Mouse (Mus musculus) olfactory bulb, adult 2 months (tissue): Measurements from ENCODE around the gene Sgk2. TPM values are rescaled to one million over a fixed set of nuclear protein-coding genes. Genes with fewer than 3 reads are reported as not detected.

Experiments used
- H3K27ac ChIP-seq: fragments of 200-500 bp; 2 replicates; pipeline ENCODE4 v1.5.1; 2012; ENCODE audit warnings: low read depth, low read length; ENCODE audit not compliant: insufficient read depth
- H3K4me1 ChIP-seq: fragments of 200-500 bp; 2 replicates; pipeline ENCODE4 v1.6.1; 2012; ENCODE audit warnings: low read length; ENCODE audit not compliant: control insufficient read depth, insufficient read depth
- H3K4me3 ChIP-seq: fragments of 200-500 bp; 2 replicates; pipeline ENCODE4 v1.5.1; 2012; ENCODE audit warnings: mild to moderate bottlenecking, low read depth, low read length, moderate library complexity; ENCODE audit not compliant: insufficient read depth
- CTCF ChIP-seq: fragments of 200-500 bp; IDR thresholded peaks from 2 replicates; pipeline ENCODE4 v1.5.1; 2012; ENCODE audit warnings: low read depth, mild to moderate bottlenecking, low read length, moderate library complexity; ENCODE audit not compliant: insufficient read depth
- POLR2A ChIP-seq: fragments of 200-500 bp; IDR thresholded peaks from 2 replicates; pipeline ENCODE4 v1.6.1; 2012; ENCODE audit warnings: mild to moderate bottlenecking, low read depth, low read length, moderate library complexity; ENCODE audit not compliant: insufficient read depth
- WGBS: fragments of 180-500 bp; shearing (Covaris S2); methylation state at CpG from one replicate; pipeline ENCODE4 v1.1.7; 2018; 5-methylcytosine and 5-hydroxymethylcytosine counted together
- polyA plus RNA-seq: library from polyadenylated mRNA; stranded (reverse); fragments of >200 nt; gene quantifications from 2 replicates; pipeline ENCODE4 v1.2.4, GENCODE M21; 2012; ENCODE audit warnings: low replicate concordance; ENCODE audit not compliant: missing spikeins, insufficient read depth, insufficient read length

Sgk2 gene
- polyA plus RNA-seq, 1 experiment = not detected

DNA sequence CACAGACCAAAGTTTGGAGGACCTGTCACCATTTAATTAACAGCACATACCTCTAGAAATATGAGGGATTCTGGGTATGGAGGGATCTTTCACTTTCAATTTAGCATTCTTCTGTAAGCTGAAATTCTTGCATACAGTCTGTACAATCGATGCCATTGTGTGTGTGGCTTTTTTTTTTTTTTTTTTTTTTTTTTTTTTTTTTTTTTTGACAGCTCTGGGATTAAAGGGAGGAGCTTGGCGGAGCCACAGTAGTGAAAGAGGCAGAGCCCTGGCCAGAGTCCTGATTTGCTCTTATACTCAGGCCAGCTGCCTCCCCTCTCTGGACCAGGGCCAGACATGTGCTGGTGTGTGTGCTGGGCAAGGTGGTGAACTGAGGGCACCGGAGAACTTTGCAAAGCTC lies 1.2 kb upstream of the Sgk2 start:
- Histone ChIP-seq H3K4me3 (no peak overlapping the region), H3K4me1 (no peaks in the 10 kb centered on the region), H3K27ac (no peak overlapping the region)
- WGBS = 18% methylated on average over 3 of the region's 3 CpGs
- TF ChIP-seq CTCF (no peak), POLR2A (no peak)

GRCm38 (mm10) chr2:162986764-162987163 lies 366 bp upstream of the Sgk2 start:
- no peak overlapping the region for H3K27ac ChIP-seq
- WGBS = 87% methylated on average over 3 of the region's 3 CpGs
- TF ChIP-seq POLR2A (no peak), CTCF (no peak)
- no peaks in the 10 kb centered on the region for H3K4me1 ChIP-seq
- no peak overlapping the region for H3K4me3 ChIP-seq

- Histone ChIP-seq H3K4me3 (no peak overlapping the region), H3K4me1 (no peaks in the 10 kb centered on the region), H3K27ac (no peak overlapping the region)
- TF ChIP-seq CTCF = no peak
- no peak for TF ChIP-seq POLR2A
- WGBS = 92% methylated on average over 4 of the region's 4 CpGs
These were observed 1.1 kb downstream of the Sgk2 start for GRCm38 (mm10) chr2:162988235-162988634.

DNA sequence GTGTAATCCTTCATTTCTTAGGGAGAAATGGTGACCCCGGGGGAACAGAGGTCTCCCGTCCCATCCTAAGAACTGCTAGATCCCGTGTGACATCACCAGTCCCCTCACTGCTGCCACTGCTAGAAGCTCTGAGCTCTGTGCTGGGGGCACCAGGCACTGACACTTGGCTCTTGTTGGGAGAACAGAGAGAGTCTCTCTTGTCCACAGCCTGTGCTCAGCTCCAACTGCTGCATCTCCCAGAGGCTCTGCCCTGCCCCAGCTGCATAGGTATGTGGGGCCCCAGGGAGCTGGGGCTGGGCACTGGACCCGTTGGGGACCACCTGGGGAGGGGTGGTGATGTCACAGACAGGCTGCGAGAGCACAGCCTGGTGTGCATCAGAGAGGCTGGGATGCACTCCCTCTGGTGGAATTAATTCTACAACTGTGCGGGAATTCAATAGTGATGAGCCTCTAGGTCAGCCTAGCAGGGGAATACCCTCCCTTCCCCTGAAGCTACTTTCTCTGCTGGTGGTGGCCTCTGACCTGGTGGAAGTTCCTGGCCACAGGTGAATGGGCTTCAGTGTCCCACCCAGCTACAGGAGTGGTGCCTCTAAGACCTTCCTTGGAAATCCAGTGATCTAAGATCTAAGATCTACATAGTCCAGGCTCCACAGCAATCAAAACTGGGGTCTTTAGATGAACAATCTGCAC lies 4.4 kb downstream of the Sgk2 start:
- H3K27ac ChIP-seq = no peak overlapping the region
- WGBS = 34% methylated on average over 6 of the region's 6 CpGs
- TF ChIP-seq CTCF (no peak), POLR2A (no peak)
- no peaks in the 10 kb centered on the region for H3K4me1 ChIP-seq
- H3K4me3 ChIP-seq = no peak overlapping the region

GRCm38 (mm10) chr2:162992084-162992437 lies 4.9 kb downstream of the Sgk2 start:
- H3K27ac ChIP-seq = no peak overlapping the region
- no peak for TF ChIP-seq POLR2A
- TF ChIP-seq CTCF = no peak

GRCm38 (mm10) chr2:162993881-162994616 lies 6.9 kb downstream of the Sgk2 start:
- Histone ChIP-seq H3K4me3 (no peak overlapping the region), H3K4me1 (peaks cover 3% of the 10 kb centered on the region), H3K27ac (no peak overlapping the region)
- no peak for TF ChIP-seq POLR2A
- no peak for TF ChIP-seq CTCF
- 85% methylated on average over 9 of the region's 9 CpGs for WGBS

More at GRCm38 (mm10) chr2:162992084-162992437, 4.9 kb downstream of the Sgk2 start:
- no peak overlapping the region for H3K4me3 ChIP-seq
- no peaks in the 10 kb centered on the region for H3K4me1 ChIP-seq

DNA sequence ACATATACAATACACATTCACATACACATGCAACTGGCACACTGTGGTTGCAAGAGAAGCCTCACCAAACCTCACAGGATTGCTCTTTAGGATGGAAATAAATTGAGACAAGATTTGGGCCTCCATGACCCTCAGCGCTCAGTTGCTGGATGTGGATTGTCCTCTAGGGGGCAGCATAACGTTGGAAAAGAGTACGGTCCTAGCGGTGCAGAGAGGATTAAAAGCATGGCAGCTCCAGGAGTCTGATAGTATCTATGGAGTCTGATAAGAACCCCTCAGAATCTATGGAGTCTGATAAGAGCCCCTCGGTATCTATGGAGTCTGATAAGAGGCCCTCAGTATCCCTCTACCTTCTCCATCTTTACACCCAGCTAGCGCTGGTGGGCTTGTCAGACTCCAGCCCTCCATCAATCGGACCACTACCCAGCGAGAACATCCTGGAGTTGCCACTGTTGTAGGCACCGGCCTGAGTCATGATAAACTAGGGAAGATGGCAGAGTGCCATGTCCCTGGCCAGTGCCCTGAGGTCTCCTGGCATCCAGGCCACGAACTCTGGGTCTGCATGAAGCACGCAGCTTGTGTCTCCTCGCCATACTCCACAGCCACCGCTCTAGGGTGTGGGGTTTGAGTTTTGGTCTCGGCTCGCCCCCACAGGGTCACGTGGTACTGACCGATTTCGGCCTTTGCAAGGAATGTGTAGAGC lies 11.5 kb downstream of the Sgk2 start:
- TF ChIP-seq CTCF (no peak), POLR2A (no peak)
- H3K4me3 ChIP-seq = no peak overlapping the region
- 35% methylated on average over 18 of the region's 18 CpGs for WGBS
- peaks cover 5% of the 10 kb centered on the region for H3K4me1 ChIP-seq
- no peak overlapping the region for H3K27ac ChIP-seq

GRCm38 (mm10) chr2:162999744-163000143 lies 12.6 kb downstream of the Sgk2 start:
- WGBS = 35% methylated on average over 3 of the region's 3 CpGs
- no peak for TF ChIP-seq POLR2A
- no peak for TF ChIP-seq CTCF
- no peak overlapping the region for H3K4me3 ChIP-seq
- H3K4me1 ChIP-seq = peaks cover 5% of the 10 kb centered on the region
- no peak overlapping the region for H3K27ac ChIP-seq

GRCm38 (mm10) chr2:163001071-163001470 lies 13.9 kb downstream of the Sgk2 start:
- 88% methylated on average over 1 of the region's 1 CpGs for WGBS
- no peak for TF ChIP-seq CTCF
- TF ChIP-seq POLR2A = no peak
- peaks cover 5% of the 10 kb centered on the region for H3K4me1 ChIP-seq
- no peak overlapping the region for H3K4me3 ChIP-seq
- H3K27ac ChIP-seq = no peak overlapping the region
